Mouse (Mus musculus) frontal cortex, adult 2 months (tissue): ENCODE measurements around the gene Ndufa7. TPM values are rescaled to one million over a fixed set of nuclear protein-coding genes. Genes with fewer than 3 reads are reported as not detected.
A peak's percentile ranks its signal among the peaks of the same experiment; 100 is the strongest.

ENCODE experiments used
- DNase-seq, 2 experiments: peaks; one replicate each; pipeline ENCODE4 v3.0.0; 2022; ENCODE audit warnings: low spot score in 1 of 2; ENCODE audit errors: extremely low spot score in 1 of 2
- polyA plus RNA-seq: library from polyadenylated mRNA; depleted of rRNA; stranded (reverse); fragments of >200 nt; gene quantifications from 2 replicates; pipeline ENCODE4 v1.2.3, GENCODE M21; 2012; rRNA removed

Gene Ndufa7
- 316 and 318 TPM in 2 replicates for polyA plus RNA-seq

GRCm38 (mm10) chr17:33824084-33824996, at the start of gene Ndufa7, which contains the start of gene Rps28:
Gene Ndufa7, plus strand, starts transcription at chr17:33824572.
Gene Rps28, minus strand, starts transcription at chr17:33824562.
- peak; percentile 95 to 99 for DNase-seq

DNA sequence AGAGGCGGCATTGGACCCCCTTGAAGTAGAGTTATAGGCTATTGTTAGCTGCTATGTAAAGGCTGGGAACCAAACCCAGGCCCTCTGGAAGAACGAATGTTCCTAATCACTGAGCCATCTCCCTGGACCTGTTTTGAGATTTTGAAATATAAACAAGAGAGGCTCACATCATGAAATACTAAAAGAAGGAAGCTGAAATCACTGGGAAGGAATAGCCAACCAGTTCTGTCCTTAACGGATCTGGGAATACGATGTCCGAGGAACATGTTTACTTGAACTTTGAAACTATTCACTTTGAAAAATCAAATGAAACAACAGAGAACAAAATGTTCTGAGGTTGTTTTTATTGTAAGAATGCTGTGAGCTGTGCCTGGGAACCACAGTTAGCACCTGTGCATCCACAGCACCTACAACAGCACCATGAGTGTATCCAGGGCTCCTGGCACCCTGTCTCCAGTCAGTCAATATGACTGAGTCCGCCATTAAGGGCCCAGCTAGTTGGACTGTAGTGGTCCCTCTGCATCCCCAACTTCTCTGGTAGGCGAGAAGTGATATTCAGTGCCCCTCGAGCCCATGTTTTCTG, 49.7 kb upstream of the Ndufa7 start:
- DNase-seq, result no peak

GRCm38 (mm10) chr17:33775287-33775686, 49.1 kb upstream of the Ndufa7 start:
- no peak for DNase-seq

DNA sequence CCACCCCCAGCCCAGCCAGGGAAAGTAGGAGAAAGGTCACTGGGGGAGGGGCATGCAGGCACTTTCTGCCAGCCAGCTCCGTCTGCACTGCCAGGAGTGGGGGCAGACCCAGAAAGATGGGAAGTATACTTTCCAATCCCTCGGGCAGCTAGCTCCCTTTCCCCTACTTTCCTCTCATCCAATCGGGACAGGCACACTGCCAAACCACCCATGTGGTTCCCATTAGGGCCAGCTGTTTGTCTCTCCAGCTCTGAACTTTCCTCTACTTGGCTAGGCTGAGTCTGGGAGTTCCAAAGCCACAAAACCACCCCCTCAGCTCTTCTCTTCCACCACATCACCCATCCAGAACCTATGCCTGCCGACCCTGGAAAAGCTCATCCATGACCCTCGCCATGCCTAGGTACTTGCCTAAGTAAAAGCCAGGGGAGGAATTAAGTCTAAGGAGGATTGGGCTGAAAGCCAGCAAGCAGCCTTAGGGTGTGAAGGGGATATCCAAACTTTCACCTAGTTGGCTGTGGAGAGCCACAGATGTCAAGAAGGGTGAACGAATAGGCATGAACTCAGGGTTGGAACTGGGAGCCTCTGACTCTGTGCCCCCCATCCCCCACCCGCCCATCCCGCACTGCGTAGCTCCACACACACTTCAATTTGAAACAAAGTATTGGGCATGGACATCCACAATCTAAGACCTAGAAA, 45.0 kb upstream of the Ndufa7 start:
- peak; percentile 81 to 87 for DNase-seq

DNA sequence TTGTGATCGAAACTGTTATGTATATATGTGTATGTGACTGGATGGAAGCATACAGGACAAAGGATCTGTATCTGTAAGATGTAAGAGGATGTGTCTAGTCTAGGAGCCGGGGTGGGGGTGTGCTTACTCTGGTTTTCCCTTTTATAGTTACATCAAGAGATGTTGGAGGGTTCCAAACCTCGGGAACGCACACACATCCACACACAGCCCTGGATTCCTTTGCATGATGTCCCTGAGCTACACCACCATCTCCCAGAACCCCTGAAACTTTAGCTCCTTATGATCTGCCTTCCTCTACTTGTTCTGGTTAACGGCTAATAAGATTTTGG, 44.4 kb upstream of the Ndufa7 start:
- no peak for DNase-seq

- no peak for DNase-seq
Measured at GRCm38 (mm10) chr17:33780431-33780830, 43.9 kb upstream of the Ndufa7 start.

GRCm38 (mm10) chr17:33781124-33781977, 43.0 kb upstream of the Ndufa7 start, which contains the start of gene Angptl4:
Gene Angptl4, minus strand, starts transcription at chr17:33781830.
- peak in 1 of 2 experiments; percentile 56 for DNase-seq

DNA sequence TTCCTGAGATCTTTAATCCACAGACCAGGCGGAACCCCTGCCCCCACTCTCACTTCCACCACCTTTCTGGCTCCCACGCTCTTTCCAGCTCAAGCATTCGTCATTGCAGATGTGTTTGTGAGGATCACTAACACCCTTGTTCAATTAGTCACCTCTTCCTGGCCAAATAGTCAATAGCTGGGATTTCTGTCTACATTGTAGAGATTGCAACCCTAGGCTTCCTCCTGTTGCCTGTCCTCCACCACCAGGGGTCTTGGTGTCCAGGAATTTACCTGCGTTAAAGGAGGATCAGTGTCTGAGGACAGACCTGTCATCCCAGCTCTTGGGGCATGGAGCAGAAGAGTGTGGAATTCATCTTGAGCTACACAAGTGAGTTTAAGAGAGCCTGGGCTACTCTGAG, 42.3 kb upstream of the Ndufa7 start:
- no peak for DNase-seq

GRCm38 (mm10) chr17:33783408-33783807, 41.0 kb upstream of the Ndufa7 start:
- DNase-seq, result peak; percentile 36 to 71

- no peak for DNase-seq
Measured at GRCm38 (mm10) chr17:33784939-33785338, 39.4 kb upstream of the Ndufa7 start.

GRCm38 (mm10) chr17:33786375-33786774, 38.0 kb upstream of the Ndufa7 start:
- DNase-seq, result peak; percentile 10 to 42

DNA sequence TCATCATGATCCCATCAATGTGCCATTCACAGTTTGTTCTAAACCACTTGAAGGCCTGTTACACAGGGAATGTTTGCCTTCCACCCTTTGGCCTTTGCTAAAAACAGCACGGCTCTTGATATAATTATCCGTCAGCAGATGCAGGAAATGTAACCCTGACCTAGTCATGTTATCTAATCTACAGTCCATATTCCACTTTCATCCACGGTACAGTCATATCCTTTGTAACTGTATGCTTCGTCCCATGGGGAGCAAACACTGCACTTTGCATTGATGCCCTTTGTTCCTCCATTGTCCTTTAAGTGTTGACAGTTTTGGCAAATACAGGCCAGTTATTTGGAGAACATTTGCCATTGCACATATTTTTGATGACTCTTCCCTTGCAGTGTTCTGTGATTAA, 35.6 kb upstream of the Ndufa7 start:
- no peak for DNase-seq

DNA sequence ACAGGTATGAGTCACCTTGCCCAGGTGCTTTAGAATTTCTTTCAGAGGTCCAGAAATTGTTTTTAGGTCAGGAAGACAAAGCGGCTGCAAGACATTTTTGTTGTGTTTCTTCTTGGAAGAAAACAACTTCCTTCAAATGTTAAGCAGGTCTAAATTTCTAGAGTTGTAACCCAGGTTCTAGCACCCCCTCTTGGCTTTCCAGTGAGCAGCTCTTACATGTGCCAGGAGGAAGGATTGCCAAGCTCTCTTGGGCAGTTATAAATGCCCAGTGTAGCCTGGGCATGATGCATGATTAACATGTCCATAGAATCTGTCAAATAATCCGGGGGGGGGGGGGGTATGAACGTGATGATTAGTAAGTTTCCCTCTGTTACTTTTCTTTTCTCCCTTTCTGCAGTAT, 26.1 kb upstream of the Ndufa7 start:
- DNase-seq, result peak in 1 of 2 experiments; percentile 36

- no peak for DNase-seq
Measured at GRCm38 (mm10) chr17:33799277-33799676, 25.1 kb upstream of the Ndufa7 start.

- no peak for DNase-seq
Measured at GRCm38 (mm10) chr17:33802221-33802620, 22.2 kb upstream of the Ndufa7 start.

- no peak for DNase-seq
Measured at GRCm38 (mm10) chr17:33804205-33804604, 20.2 kb upstream of the Ndufa7 start.

DNA sequence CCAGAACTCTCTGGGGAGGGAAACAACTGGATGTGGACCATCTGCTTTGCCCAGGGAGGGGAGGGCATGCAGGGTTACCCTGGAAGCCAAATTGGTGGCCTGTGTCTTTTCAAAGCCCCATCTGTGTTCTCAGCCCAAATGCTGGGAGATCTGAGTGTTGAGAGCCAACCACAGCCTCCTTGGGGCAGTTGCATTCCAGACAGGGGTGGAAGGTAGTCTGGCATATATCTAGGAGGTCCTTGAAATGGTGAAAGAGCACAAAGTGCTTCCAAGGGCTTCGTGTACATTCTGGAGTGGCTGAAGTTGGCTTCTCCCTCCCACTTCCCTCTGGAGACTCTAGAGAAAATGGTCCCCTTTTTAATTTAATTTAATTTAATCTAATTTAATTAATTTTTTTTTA, 19.6 kb upstream of the Ndufa7 start:
- no peak for DNase-seq

GRCm38 (mm10) chr17:33807181-33807888, 17.0 kb upstream of the Ndufa7 start:
- DNase-seq, result no peak

GRCm38 (mm10) chr17:33808192-33808591, 16.2 kb upstream of the Ndufa7 start:
- DNase-seq, result no peak
